Mouse (Mus musculus): ENCODE data around the gene Bphl.

Gene Bphl

DNA sequence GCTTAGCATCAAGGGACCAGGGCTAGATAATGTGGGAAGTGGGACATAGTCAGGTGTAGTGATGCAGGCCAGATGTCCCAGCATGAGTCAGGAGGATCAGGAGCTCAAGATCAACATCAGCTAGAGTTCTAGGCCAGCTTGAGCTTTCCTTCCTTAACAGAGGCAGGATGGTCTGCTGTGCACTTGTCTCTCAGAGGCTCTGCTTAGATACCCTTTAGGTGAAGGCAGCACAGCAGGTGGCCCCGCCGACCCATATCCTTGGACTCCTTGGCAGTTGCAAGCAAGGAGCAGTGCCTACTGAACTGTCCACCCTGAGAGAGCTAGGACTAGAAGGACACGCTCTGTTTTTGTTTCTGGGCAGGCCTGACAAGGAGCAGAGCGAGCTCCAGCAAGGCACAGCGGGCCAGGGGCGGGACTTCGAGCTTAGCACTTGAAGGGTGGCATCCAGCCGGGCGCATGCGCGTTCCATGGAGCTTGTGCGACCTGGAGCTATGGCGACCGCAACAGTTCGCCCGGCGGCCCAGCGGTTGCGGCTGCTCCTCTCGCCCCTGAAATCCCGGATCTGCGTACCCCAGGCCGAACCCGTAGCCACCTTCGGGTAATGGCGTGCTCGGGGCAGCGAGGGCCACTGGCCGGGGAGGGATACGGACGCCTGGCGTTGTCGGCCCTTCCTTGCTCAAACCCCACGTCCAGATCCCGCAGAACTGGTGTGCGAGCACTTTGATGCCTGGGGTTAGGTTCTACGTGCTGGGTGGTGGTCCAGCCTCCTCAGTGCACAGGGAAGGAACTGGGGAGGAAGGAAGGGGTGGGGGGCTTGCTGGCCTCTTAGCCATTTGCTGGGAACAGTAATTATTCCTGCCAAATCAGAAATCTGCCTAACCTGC is at the start of gene Bphl:
TSS of gene Bphl (plus strand) at position 426 of the 884 bp plus-strand sequence.
- peak; percentile 85 for DNase-seq (ENCODE audit: low read depth, low spot score)

DNA sequence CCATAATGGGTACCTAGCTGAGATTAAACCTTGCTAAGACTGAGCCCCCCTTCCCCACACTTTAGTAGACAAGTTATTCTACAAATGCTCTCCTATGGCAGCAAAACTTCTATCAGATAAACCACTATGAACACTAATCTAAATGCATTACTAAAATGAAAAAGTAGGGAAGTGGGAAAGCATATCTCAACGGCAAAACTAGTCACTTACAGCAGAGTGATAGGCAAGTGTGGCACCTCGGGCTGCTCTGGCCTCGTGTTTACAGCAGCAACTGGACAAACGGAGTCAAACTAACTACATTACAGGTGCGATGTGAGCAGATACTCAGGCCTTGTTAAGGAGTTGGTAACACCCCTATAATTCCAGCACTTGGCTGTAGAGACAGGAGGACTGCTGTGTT is 47.8 kb upstream of the Bphl start:
- no peak for DNase-seq (ENCODE audit: low read depth, low spot score)

DNA sequence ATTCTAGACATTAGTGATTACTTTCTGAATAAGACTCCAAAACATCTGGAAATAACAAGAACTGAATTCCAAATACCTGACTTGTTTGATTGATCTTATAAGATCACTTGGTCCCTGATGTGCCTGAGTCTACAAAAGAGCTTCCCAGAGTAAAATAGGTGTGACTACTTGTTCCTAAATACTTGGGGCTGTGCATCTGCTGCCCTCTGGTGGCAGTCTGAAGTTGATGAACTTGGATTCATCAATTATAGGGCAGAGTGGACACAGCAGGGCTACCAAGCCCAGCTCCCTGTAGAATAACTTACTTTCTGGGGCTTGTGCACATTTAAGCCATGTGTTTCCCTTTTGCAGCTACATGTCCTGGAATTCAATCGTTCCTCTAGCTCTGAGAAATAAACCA is 42.2 kb upstream of the Bphl start:
- peak; percentile 54 for DNase-seq (ENCODE audit: low read depth, low spot score)

DNA sequence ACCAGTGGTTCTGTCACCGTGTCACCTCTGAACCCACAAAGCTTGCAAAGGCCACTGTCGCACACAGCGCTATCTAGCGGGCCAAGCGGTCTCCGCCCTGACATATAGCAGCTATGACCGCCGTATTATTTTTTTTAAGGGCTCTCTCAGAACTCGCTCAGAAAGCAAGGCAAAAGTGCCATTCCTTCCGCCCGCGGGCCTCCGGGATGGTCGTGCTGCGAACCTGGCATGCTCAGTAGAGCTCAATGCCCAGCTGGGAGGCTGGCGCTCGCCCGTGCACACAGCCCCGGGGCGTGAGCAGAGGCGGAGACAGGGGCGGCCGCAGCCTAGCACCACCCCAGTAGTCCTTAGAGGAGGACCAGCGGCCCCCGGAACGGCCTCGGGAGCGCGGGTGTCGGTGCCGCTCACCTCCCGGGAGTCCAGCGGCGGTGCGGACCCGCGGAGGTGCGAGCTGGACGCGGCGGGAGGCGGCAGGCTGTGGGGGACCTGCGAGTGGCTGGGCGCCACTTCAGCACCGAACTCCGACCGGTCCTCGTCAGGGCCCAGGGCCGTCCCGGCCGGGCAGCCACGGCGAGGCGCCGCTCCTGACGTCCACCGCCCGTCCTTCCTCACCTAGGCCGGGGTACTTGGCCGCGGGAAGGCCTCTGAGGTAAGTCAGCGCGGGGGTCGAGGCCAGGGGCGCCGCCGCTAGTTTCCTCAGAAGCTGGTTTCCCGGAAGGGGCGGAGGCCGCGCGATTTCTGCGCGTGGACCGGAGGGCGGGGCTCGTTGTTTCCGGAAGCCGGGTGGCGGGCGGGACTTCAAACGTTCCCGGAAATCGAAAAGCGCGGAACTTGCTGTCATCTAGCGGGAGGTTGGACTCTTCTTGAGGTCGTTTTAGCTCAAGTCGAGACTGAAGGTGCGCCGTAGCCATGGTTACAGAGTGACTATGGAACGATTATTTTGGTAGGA is 35.1 kb upstream of the Bphl start, which contains the start of the genes Ripk1 and Serpinb6a:
TSS of gene Ripk1 (plus strand) at position 306 of the 949 bp plus-strand sequence.
TSS of gene Serpinb6a (minus strand) at position 737 of the 949 bp plus-strand sequence.
- peak; percentile 78 for DNase-seq (ENCODE audit: low read depth, low spot score)

DNA sequence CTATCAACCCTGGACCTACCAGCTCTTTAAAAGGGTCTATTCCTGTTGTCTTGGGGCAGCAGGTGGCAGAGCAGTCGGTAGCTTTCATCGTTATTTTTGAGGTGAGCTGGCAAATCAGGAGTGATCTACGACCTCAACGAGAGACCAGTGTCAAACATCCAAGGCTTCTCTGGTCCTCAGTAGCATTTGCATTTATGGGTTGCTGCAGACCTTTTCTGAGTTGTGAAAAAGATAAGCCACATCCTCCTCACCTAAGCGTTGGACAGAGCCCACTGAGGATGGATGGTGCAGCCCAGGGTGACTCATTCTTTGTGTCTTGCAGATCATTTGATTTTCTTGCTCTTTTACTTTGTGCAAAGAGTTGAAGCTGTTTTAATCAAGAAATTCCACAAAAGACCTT is 34.3 kb upstream of the Bphl start:
- no peak for DNase-seq (ENCODE audit: low read depth, low spot score)

DNA sequence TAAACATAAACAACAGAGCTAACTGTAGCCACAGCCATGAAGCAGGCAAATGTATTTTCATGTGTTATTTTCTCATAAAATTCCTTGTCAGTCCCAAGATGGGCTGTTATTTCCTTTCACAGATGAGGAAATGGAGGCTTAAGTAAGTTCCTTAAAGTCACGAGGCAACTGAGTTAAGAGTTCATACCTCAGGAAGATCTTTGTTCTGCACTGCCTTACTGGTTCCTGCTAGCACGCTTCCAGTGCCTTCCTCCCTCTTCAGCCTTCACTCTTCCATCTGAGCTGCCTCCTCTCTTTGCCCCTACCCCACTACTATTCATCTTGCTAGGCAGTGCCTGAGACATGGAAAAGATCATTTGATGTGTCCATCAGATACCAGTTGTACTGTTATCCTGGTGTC is 30.2 kb upstream of the Bphl start:
- DNase-seq (ENCODE audit: low read depth, low spot score), result no peak

DNA sequence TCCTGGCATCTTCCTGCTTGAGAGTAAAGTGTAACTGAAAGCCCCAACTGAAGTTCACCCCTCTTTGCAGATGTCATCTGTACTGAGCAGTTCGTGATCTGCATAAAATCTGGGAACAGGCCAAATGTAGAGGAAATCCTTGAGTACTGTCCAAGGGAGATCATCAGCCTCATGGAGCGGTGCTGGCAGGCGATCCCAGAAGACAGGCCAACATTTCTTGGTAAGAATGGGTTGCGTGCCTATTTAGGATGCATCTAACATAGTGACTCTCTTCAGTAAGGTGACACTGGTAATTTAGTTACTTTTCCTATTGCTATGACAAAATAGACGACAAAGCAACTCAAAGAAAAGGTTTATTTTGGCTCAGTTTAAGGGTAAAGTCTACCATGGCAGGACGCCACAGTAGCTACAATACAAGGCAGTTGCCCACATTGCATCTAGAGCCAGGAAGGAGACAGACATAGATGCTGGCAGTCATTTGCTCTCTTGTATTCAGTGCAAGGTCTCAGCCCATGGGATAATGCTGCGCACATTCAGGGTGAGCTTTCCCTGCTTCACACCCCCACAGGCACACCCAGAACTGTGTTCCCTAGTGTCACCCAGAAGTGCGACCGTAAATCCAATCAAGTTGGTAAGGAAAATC is 20.3 kb upstream of the Bphl start:
- DNase-seq (ENCODE audit: low read depth, low spot score), result no peak

DNA sequence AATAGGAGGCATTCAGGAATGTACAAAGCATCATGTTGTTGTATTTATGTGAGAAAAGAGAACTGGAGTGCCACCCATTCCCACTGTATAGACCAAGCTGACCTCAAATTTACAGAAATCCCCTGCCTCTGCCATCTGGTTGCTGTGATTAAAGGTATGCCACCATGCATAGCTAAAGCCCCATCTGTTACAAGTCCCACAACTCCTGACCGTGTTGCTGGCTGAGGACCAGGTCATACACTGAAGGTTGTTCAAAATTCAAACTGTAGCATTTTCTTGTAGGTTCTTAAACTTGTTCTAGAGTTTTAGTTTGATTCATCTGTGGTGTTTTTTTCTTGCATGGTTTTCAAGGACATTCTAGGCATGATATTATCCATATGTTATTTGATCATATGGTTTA is 18.9 kb upstream of the Bphl start:
- no peak for DNase-seq (ENCODE audit: low read depth, low spot score)

DNA sequence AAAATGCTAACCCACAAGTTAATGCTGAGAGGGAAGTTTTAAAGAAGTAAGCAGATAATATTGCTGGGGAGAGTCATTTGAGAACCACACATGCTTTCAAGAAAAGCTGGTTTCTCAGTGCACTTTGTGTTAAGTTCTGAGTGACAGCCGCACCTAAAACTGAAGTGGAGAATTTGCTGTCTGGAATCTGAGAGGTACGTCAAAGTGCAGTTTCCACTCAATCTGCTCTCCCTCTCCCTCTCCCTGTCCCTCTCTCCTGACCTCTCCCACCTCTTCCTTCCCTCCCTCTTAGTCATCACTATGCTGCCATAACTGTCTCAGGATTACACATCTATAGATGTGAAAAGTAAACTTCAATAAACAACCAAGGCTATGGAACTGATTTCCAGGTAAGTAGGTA is 15.4 kb upstream of the Bphl start:
- DNase-seq (ENCODE audit: low read depth, low spot score), result no peak

DNA sequence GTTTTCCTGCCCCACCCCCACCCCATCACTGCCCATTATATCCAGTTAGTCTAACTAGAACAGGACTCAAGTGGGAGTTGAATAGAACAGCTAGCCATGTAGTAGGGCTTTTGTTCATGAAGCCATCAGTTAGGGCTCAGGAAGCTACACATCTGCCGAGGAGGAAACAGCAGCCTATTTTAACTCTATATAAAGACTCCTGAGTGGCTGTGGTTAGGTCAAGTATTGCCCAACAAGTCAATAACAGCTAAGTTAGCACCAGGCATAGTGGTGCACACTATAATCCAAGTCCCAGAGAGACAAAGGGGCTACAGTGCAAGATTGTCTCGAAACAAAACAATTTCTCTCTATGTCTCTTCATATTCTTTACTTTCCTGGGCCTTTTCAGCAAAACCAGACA is 5.4 kb upstream of the Bphl start:
- DNase-seq (ENCODE audit: low read depth, low spot score), result no peak

DNA sequence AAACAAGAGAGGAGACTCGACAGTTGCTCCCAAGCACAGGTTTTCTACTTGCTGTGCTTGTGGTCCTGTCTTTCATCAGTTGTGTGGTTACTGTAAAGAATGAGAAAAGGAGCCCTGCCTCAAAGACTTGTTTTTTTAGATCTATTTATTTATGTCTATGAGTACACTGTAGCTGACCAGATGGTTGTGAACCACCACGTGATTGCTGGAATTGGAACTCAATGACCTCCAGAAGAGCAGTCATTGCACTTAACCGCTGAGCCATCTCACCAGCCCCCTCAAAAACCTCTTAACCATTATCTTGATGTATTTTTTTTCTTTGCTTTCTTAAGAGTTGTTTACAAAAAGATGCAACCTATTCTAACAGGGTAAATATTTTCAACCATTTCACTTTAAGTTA is 2.0 kb upstream of the Bphl start:
- no peak for DNase-seq (ENCODE audit: low read depth, low spot score)

DNA sequence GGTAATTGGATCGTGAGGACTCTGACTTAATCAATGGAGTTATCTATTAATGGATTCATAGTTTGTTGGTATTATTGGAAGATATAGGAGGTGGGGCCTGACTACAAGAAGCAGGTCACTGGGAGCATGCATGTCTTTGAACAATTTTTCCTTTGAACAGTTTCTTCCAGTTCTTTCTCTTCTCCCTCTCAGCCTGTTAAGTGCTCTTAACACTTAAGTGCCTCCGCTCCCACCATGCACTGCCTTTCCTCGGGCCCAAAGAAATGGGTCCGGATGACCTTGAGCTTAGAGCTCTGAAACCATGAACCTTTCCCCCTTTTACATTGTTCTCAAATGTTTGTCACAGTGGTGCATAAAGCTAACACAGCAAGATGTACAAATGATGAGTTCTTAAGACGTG is 671 bp upstream of the Bphl start:
- DNase-seq (ENCODE audit: low read depth, low spot score), result no peak

DNA sequence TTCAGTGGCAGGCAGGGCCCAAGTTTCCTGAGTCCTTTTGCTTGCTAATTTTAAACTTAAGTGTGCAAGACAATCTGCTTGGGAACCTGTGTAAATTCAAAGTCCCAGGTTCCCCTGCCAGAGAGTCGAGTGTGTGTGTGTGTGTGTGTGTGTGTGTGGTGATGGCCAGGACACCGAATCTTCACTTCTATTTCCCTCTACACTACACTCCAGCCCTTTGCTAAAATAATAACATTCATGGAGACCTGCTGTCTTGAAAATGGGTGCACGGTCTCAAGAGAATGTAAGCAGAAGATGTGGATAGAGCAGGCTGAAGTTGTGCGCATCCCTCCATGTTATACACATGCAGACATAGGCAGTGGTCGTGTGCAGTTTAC is 647 bp downstream of the Bphl start:
- no peak for DNase-seq (ENCODE audit: low read depth, low spot score)

DNA sequence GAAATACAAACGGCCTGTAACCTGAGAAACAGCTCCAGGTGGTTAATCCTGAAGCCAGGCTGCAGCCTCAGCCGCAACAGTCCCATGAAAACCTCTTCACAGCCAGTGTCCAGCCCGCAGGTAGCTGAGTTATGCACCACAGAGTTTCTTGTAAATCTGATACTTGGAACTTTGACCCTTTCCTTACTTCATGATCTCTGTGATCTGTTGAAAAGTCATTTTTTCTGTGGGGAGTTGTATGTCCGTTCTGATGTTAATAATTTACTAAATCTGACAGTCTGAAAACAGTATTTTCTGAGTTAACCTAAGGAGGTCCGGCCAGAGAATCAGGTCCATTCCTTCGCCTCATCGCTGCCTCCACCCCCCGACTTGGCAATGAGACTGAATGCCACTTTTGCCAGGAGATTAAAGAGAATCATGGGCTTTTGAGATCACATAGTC is 1.5 kb downstream of the Bphl start:
- no peak for DNase-seq (ENCODE audit: low read depth, low spot score)

DNA sequence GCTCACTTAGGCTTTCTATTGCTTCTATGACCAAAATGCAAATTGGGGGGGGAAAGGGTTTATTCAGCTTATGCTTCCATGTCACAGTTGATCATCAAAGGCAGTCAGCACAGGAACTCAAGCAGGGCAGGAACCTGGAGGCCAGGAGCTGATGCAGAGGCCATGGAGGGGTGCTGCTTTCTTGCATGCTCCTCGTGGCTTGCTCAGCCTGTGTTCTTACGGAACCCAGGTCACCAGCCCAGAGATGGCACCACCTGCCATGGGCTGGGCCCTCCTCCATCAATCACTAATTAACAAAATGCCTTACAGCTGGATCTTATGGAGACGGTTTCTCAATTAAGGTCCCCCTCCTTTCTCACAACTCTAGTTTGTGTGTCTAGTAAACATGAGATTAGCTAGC is 2.7 kb downstream of the Bphl start:
- no peak for DNase-seq (ENCODE audit: low read depth, low spot score)

DNA sequence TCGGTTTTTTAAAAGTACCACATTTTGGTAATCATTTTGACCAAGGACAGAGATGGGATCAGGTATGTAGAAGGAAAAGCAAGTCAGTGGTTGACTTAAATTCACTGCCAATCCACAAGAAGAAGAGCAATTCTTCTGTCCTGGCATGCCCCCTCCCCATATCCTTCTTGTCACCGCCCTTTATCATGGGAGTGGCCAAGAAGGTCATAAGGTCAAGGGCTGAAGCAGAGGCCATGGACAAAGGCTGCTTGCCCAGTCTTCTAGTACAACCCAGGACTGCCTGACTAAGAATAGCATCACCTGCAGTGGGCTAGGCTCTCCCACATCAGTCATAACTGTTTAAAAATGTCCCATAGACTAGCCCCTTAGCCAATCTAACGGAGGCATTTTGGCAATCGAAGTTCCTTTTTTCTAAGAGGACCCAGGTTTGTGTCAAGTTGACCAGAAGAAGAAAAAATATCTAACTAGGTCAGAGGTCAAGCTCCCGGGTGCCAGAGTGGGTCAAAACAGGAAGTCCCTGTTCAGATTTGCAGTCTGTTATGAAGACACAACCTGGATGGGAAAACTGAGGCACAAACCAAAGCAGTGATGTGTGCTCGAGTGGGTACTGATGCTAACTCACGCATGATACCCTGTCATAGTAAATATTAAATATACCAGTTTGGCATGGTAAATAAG is 6.5 kb downstream of the Bphl start:
- DNase-seq (ENCODE audit: low read depth, low spot score), result no peak

DNA sequence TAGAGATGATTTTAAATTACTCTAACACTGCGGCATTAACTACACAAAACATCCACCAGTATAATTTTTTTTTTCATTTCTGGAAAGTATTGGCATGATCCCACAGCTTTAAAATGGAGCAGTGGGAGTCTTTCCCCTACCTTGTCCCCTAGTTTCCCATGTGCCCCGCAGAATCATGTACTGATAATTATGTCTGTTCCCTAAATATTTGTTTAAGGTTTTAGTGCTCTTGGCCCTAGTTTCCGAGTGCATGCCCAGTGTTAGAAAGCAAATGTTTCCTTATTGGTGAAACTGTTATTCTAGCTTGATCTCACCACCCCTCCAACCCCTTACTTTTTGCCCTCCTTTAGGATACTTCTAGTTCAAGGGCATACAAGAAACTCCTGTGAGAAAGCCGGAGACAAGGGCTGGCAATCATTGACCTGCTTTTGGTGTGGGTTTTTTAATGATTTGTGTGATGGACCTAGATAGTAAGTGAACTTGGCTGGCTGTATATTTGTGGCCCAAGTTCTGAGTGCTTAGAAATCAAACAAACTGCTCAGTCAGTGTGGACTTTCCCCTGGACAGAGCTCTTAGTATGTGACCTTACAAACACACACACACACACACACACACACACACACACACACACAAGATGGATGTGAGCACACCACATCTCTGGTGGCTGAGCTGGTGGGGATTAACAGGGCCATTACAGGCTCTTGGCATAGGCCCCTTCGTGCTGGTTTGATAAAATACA is 8.3 kb downstream of the Bphl start:
- DNase-seq (ENCODE audit: low read depth, low spot score), result no peak

DNA sequence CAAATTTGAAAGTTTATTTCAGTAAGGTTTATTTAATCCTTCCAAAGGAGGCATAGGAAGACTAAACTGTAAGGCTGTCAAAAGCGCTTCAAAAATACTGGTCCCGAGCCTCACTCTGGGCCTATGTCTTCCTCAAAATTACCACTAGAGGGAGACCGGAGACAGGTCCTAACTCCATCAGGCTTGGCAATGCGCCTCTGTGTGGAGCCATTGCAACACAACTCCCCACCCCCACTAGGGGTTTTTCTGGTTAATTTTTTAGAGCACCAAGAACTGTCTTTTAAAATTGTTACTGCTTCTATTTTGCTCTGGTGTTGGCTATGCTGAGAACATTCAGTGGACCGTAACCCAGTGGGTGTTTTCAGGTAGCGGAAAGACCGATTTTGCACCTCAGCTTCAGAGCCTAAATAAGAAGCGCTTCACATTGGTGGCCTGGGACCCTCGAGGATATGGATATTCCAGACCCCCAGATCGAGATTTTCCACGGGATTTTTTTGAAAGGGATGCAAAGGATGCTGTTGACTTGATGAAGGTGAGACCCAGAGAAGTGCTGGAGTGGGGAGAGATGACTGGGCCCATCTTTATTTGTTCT is 9.1 kb downstream of the Bphl start:
- peak; percentile 64 for DNase-seq (ENCODE audit: low read depth, low spot score)

DNA sequence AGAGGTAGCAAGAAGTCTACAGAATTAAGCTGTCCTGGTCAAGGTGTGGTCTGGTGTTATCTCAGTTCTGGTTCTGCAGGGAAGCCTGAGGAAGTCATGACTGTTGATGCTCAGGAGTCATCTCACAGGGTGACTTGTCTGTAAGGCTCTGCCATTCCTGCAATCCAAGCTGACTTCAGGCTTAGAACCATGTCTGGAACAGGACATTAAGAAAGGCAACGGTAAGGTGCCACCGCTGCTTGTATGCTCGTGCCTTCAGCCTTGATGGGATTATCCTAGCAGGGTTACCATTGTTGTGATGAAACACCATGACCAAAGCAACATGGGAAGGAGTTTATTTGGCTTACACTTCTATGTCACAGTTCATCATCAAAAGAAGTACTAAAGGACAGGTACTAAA is 10.1 kb downstream of the Bphl start:
- no peak for DNase-seq (ENCODE audit: low read depth, low spot score)

DNA sequence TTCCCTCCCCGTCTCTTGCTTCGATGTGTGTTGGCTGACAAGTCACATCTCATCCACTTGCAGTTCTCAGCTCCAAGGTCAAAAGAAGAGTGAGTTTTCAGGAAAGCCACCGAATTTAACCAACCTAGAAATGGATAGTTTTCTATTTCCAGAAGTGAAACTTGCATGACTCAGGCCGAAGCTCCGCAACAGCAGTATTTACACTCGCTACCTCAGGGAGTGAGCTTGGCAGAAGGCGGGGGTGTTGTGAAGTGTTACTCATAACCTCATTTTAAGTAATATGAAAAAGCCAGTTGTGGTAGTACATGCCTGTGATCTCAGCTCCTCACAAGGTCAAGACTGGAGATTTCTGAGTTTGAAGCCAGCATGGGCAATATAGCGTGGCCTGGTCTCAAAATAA is 13.1 kb downstream of the Bphl start:
- no peak for DNase-seq (ENCODE audit: low read depth, low spot score)

All from retina, postnatal 7 days (tissue).